Mouse (Mus musculus) forebrain, embryonic 10.5 days (tissue): ENCODE results near the gene Klrc1. TPM values are rescaled to one million over a fixed set of nuclear protein-coding genes. Genes with fewer than 3 reads are reported as not detected.

Experiments
- microRNA-seq: library from miRNA; unstranded; fragments of <30 nt; microRNA quantifications from one replicate; pipeline ENCODE4, GENCODE M21; 2017
- polyA plus RNA-seq: library from polyadenylated mRNA; unstranded; fragments of >200 nt; fragmentation: Nextera tagmentation; extraction: Ambion mirVana; gene quantifications from 2 replicates; pipeline ENCODE4 v1.2.1, GENCODE M21; 2016

Klrc1 gene
- polyA plus RNA-seq, 1 experiment from 2014 or later = not detected

Small RNAs within 50 kb of the gene (microRNA-seq; reads per million reads assigned to microRNA genes)
- not detected for gene Mir680-1

Other genes with a start within 250 kb of the Klrc1 start
- gene Clec1a, start 227.0 kb downstream of the Klrc1 start, polyA plus RNA-seq = 0.36 and 0.66 TPM in 2 replicates
- gene Olr1, start 171.8 kb downstream of the Klrc1 start, polyA plus RNA-seq = 0.06 TPM in 1 of 2 replicates, not detected in the other
- not detected in 2 replicates for gene Tmem52b, start 166.4 kb downstream of the Klrc1 start, polyA plus RNA-seq
- gene Gabarapl1, start 145.8 kb downstream of the Klrc1 start, polyA plus RNA-seq = 40.4 and 43.5 TPM in 2 replicates
- gene Klre1, start 101.1 kb downstream of the Klrc1 start, polyA plus RNA-seq = not detected in 2 replicates
- not detected in 2 replicates for gene Klrd1, start 87.2 kb downstream of the Klrc1 start, polyA plus RNA-seq
- 0.07 and 0.17 TPM in 2 replicates for gene Klrk1, start 55.1 kb downstream of the Klrc1 start, polyA plus RNA-seq
- gene Klrc3, start 35.6 kb downstream of the Klrc1 start, polyA plus RNA-seq = not detected in 2 replicates
- not detected in 2 replicates for gene Klrc2, start 18.3 kb downstream of the Klrc1 start, polyA plus RNA-seq
- gene Klri1, start 38.2 kb upstream of the Klrc1 start, polyA plus RNA-seq = not detected in 2 replicates
- gene Klri2, start 61.5 kb upstream of the Klrc1 start, polyA plus RNA-seq = not detected in 2 replicates
- gene Gm156, start 105.3 kb upstream of the Klrc1 start, polyA plus RNA-seq = not detected in 2 replicates
- not detected in 2 replicates for gene Gm17631, start 183.7 kb upstream of the Klrc1 start, polyA plus RNA-seq
- not detected in 2 replicates for gene Klra17, start 197.7 kb upstream of the Klrc1 start, polyA plus RNA-seq
- not detected in 2 replicates for gene Klra5, start 238.7 kb upstream of the Klrc1 start, polyA plus RNA-seq